Mouse (Mus musculus): ENCODE data around the gene Usp7.
"Not testable (repeated sequence)": the region's sequence is repeated elsewhere in the genome, so short reads cannot be mapped to it uniquely, and the experiment has no call there.

The Usp7 gene

DNA sequence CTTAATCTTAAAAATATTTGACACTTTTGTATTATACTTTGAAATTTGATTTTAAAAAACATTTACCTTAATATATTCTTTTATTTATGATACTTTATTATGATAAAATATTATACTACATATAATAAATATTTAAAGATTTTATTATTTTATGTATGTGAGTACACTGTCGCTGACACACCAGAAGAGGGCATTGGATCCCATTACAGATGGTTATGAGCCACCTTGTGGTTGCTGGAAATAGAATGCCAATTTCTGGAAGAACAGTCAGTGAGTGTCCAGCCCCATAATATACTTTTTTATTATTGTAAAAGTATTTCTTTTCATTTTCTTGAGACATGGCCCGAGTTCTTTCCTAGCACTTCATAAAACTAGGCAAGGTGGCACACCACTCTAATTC, 10.4 kb downstream of the Usp7 start:
- no peak for DNase-seq

DNA sequence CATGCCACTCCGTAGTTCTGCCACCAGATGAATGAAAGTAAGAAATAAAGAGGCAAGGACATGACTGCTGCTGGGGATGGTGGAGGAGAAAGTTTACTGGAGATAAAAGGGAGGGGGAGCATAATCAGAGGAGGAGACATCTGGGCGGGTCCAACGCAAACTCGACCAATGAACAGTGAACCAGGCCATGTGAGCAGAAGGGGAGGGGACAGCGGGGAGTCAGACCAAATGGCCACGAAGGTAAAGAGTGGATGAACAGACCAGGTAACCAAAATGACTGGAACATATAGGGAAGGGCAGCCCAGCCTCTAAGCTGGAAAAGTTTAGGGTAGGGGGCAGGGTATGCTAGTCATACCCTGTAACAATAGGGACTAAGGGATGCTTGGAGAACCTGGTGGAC, 10.9 kb downstream of the Usp7 start:
- DNase-seq: no peak

DNA sequence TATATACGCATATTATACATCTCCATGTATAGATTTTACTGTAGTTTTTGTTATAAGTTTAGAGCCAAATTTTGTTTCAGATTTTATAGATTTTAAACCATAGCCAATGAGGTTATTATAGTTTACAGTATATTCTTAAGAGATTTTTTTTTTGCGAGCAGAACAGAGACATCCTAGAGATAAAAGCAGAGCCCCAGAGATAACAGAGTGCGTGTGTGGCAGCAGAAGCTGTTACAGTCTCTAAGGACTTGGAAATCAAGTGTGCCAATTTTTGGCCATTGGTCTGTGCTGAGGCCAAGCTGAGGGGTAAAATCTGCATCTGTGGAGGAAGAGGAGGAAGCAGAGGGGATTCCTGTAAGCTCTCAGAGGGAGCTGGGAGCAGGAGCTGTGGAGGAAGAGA, 11.9 kb downstream of the Usp7 start:
- DNase-seq: no peak

DNA sequence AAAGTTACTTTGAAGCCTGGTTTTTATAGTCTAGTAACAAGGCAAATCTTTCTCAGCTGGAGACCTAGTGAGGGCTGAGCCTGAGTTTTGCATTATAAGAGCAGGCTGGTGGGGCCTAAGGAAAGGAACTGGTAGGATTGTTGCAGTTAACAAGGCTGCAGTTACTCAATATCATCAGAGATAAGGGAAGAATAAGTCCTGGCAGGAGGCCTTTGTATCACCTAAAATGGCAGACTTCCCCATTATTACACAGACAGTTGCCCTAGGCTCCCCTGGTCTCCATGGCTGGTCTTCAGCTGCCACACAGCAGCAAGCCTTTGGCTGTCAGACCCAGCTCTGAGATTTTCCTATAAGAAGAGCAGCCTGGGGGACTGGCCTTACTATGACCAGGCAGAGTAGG, 13.4 kb downstream of the Usp7 start:
- no peak for DNase-seq

DNA sequence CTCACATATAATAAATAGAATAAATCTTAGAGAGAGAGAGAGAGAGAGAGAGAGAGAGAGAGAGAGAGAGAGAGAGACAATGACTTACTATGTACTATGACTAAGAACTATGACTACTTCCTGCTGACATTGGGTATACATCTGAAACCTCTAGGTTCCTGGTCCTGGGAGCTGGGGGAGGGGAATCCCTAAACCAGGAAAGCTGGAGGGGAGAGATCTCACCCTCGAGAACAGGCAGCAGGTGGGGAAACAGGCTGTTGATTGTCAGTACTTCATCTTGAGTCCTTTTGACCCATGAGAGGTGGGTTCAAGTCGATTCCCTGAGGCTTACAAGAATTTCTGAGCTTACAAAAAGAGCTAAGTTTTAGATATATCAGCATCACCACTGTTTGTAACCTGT, 14.9 kb downstream of the Usp7 start:
- no peak for DNase-seq

DNA sequence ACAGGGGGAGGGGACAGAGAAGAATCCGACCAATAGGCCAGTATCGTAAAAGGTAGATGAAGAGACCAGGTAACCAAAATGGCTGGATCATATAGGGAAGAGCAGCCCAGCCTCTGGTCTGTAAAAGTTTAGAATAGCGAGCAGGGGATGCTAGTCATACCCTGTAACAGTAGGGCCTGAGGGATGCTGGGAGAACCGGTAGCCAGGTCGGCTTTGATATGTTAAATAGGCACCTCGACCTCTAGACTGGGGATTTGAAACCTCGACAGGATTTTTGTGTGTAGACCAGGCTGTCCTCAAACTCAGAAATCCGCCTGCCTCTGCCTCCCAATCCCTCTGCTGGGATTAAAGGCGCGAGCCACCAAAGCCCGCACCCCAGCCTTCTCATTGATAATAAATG, 15.5 kb downstream of the Usp7 start:
- DNase-seq: no peak

DNA sequence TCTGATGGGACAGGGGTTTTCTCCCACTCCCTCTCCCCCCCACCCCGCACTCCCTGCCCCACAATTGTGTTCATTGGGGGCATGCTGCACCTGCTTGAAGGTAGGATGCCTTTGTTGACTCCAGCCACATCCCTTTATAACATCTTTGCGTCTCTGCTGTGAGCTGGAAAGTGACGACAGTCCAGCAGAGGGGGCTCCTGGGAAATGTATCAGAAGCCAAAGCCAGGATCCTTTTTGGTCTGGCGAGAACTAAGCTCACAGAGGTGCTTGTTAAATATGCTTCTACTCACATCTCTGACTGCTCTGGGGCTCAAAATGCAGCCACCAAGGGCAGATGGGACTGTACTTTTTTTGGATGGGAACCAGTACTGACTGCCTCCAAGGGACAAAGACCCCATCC, 21.0 kb downstream of the Usp7 start:
- DNase-seq: no peak

DNA sequence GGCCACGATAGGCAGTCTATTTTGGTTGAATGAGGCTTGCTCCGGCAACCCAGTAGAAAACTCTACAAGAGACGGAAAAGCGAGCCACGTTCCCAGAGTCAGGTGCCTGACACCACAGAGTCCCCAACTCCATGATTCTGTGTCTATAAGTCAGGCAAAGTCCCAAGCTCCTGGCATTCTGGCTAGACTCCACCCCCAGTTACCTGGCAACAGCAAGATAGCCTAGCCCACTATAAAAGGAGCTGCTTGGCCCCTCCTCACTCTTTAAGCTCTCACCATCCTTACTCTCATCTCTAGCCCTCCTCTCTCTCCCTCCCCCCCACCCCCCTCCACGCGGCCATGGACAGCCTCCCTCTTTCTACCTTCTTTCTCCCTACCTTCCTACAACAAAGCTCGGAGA, 21.8 kb downstream of the Usp7 start:
- not testable (repeated sequence) for DNase-seq

DNA sequence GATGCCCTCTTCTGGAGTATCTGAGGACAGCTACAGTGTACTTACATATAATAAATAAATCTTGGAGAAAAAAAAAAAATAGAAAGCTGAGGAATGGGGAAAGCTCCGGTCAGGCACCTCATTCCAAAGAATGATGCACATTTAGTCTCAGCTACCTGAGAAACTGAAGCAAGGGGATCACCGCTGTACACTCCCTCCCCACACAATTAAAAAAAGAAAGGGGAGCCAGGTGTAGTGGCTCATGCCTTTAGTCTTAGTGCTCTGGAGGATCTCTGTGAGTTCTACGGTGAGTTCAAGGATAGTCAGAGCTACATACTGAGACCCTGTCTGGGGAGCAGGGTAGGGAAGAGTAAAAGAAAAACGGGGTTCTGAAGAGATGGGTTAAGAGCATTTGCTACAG, 22.6 kb downstream of the Usp7 start:
- no peak for DNase-seq

DNA sequence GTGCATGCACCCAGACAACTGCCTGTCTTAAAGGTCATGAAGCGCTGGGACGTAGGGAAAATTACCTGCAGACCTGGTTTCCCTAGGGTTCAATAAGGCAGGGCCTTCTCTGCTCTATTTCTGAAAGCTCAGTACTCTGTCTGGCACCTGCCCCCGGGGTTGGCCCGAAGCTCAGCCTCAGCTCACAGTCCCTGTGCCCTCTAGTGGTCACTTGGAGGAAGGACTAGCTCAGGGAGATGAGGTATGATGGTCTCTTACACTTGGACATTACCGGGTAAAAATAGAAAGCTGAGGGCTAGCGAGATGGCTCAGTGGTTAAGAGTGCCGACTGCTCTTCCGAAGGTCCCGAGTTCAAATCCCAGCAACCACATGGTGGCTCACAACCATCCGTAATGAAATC, 23.0 kb downstream of the Usp7 start:
- DNase-seq: peak; percentile 77 to 78

DNA sequence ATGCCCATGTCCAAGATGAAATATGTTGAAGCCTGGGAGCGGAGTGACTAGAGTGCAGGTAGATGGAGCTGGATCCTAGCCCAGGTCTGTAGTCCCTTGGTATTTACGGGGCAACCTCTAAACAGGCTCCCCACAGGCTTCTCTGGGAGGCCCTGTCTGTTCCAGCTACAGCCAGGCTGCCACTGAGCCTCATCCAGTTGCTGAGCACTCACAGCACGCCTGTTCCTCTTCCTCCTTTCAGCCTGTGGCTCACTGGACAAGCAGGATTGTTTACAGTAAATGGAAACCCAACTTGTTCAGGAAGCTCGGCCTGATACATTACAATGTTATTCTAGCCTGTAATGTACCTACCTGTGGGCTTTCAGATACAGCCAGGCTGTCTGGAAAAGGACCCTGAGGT, 23.5 kb downstream of the Usp7 start:
- no peak for DNase-seq

DNA sequence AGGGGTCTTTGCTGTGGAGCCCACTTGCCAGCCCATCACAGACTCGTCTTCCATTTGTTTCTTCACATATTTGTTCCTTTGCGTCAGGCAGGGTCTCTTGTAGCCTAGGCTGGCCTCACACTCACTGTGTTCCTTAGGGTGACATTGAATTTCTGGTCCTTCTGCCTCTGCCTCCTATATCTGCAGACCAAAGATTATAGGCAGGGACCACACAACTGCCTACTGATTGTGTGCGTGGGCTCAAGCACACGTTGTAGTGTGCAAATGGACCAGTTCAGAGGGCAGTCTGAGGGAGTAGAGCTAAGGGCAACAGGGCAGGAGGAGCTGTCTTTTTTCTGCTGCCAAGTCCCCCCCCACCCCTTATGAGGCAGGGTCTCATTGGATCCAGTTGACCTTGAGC, 24.0 kb downstream of the Usp7 start:
- DNase-seq: no peak

DNA sequence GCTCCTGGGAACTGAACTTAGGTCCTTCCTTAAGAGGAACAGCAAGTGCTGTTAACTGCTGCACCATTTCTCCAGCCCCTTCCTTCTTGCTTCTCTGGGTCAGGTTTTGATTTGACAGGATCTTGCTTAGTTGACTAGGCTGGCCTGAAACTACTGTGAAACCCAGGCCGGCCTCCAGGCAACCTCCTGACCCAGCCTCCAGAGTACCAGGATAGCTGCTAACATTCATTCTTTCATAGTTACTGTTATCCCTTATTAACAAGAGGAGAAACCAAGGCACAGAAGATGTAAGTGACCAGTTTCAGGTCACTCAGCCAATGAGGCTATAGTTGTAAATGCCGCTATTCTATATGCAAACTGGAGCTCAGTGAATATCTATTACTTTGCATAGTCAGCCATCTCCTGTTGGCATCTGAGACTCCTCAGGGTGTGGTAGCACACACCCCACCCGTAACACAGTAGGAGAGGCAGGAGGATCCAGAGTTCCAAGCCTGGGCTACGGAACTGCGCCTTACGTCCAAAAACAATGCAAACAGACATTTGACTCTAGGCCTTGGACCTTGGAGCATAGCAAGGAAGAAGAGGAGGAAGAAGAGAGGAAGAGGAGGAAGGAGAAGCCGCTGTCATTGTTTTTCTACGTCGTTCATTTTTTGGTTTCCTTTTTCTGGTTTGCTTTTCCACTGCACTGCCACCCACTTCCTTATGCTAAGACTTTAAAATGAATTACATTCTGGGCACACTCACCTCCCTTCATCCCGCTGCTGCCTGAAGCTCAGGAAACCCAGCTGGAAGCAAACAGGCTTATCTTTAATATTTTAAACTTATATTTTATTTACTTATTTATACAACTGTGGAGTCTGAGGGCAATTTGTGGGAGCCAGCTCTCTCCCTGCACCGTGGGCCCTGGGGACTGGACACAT, 24.7 kb downstream of the Usp7 start:
- DNase-seq: no peak

DNA sequence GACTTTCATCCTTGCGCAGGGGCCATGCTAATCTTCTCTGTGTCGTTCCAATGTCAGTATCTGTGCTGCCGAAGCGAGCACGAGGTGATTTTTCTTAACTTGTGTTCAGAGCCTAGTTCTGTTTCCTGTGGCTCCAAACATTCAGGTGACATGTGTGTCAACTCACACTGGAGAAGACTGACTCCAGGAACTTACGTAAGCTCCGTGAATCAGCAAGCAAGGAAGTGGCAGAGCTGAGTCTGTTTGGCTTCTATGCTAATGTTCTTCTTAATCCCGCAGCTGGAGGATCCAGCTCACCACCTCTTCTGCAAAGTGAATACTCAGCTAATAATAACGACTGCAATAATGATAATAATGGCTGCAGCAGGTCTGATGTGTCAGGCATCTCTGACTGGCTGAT, 25.9 kb downstream of the Usp7 start:
- DNase-seq: no peak

DNA sequence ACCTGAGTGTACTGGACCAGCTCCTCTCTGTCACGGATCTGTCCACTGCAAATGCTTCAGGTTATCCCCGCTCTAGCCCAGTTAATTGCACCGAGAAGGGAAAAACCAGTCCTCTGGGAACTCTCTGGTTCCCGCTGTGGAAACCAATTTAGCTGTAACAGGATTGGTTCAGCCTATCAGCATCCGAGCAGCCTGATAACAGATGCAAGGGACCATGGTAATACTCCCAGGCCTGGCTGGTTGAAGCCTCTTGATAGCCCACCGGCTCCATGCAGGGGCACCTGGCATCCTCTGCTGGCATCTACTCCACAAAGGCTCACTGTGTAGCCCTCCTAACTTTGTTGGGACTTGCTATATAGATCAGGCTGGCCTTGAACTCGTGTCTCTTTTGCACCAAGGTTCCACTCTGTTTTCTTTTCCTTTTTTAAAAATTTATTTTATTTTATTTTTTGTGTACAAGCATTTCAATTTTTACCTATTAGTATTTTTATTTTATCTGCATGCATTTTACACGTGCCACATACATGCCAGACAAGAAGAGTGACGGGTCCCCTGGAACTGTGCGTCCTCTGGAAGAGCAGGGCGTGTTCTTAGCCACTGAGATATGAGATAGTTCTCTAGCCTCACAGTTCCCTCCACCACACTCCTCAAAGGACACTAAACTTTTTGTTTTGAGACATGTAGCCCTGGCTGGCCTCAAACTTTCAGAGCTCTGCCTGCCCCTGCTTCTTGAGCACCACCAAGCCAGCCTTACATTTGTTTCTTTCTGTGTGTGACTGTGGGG, 27.8 kb downstream of the Usp7 start:
- DNase-seq: no peak

DNA sequence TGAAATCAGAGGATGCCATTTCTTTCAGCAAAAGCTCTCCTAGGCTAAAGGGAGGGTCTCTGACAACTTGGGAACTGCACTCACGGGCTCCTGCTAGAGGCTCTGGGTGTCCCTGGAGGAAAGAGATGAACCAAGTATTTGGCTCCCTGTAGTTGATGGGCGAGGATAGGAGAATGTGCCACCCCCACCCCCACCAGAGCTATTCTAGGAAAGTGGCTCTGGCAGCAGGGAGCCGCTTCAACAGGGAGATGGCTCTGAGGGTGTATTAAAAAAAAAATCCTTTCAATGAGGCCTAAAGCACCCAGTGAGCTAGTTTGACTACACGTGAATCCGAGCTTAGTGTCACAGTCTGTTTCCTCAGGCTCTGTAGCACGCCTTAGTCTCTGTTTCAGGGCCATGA, 29.1 kb downstream of the Usp7 start:
- DNase-seq: no peak

DNA sequence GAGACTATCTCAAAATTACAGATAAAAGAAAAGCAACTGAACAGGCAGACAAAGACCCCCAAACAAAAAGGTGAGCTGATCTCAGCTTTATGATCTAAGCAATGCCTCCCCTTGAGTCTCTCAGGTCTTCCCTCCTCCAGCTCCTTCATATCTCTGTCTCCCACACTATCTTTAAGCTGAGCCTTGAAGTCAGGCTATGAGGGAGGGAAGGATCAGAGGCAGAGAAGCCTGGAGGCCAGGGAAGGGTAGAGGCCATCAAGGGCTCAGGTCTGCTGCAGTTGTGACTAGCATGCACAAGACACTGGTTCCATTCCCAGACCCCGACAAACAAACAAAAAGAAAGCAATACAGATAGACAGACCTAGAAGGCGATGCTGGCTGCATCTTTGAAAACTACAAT, 30.2 kb downstream of the Usp7 start:
- no peak for DNase-seq

DNA sequence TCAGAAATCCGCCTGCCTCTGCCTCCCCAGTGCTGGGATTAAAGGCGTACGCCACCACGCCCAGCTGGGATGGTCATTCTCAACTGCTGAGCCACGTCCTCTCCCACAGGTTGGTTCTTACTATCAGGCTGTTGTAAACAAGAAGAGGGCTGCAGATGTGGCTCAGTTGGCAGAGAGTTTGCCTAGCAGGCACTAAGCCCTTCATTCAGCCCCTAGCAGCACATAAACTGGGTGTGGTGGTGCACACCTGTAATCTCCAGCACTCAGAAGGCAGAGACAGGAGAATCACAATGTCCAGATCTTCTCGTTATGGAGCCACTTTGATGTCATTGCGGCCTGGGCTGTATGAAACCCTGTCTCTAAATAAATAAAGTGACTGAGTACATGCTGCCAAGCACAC, 31.1 kb downstream of the Usp7 start:
- DNase-seq: no peak

DNA sequence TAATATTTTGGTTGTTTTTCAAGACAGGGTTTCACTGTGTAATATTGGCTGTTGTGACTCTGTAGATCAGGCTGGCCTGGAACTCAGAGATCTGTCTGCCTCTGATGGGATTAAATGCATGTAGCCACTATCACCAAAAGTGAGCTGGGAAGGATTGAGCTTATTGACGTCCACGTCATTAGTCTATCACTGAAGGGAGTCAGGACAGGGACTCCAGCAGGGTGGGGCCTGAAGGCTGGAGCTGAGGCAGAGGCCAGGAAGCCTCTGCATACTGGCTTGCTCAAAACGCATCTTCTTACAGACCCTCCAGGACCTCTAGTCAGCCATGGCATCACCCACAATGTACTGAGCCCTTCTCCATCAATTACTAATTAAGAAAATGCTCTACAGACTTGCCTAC, 33.1 kb downstream of the Usp7 start:
- DNase-seq: no peak

DNA sequence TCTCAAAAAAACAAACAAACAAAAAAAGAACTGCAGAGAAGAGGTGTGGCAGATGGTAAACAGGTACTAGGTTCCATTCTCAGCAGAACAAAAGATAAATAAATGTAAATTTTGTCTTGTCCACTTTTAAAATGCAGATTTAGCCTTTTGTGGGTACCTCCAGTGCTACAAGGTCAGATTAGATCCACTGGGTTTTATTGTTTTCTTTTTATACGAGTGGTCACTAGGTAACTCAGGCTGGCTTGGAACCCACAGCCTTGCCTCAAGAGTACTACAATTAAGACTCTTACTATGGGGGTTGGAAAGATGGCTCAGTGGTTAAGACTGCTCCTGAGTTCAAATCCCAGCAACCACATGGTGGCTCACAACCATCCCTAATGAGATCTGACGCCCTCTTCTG, 33.9 kb downstream of the Usp7 start:
- no peak for DNase-seq

DNA sequence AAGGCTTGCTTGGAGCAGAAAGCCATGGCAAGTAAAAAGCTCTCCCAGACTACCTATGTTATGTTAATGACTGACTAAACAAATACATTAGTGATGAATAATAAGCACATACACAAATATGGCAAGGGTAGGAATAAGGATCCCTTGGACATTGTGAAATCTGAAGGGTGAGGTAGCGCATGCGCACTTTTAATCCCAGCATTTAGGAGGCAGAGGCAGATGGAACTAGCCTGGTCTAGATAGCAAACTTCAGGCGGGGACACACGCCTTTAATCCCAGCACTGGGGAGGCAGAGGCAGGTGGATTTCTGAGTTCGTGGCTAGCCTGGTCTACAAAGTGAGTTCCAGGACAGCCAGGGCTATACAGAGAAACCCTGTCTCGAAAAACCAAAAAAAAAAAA, 34.5 kb downstream of the Usp7 start:
- not testable (repeated sequence) for DNase-seq

DNA sequence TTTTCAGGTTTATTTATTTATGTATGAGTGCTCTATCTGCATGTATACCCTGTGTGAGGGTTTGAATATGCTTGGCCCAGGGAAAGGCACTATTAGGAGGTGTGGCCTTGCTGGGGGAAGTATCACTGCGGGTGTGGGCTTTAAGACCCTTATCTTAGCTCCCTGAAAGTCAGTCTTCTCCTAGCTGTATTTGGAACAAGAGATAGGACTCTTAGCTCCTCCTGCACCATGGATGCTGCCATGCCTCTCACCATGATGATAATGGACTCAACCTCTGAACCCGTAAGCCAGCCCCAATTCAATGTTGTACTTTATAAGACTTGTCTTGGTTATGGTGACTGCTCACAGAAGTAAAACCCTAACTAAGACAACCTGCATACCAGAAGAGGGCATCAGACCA, 39.8 kb downstream of the Usp7 start:
- no peak for DNase-seq

DNA sequence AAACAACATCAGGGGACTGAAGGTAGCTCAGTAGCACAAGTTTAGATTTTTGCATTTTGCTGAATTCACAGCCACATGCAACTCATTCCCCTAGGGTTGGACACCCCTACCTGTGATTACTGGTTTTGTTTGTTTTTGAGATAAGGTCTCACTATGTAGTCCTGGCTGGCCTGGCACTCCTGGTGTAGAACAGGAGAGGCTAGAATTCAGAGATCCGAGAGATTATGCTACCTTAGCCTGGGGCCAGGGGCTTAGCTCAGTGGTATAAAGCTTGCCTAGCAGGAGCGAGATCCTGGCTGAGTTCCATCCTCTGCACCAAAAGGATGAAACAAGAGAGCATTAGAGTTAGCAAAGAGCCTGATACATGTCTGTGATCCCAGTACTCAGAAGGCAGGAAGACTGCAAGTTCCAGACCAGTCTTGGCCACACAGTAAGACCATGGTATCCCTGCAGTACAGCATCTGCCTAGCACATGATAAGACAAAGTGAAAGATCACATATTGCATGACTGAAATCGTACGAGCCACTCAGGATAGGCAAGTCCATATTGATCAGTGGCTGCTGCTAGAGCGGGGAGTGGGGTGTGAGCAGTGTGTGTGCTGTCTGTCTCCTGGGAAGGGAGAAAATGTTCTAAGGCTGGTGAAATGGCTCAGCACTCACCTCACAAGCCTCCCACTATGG, 40.4 kb downstream of the Usp7 start:
- DNase-seq: no peak

DNA sequence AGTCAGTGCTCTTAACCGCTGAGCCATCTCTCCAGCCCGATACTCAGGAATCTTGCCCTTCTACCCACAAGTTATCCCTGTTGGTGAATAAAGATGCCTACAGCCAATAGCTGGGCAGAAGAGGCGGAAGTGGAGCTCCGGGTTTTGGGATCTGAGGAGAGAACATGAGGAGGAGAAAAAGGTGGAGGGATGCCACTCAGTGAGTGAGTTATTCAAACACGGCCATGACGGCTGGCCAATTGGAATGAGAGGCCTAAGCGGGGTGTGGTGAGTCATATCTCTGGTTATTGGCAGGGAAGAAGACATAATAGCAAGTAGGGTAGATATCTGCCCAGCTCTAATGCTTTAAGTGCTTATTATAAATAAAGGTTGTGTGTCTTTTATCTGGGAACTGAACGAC, 43.2 kb downstream of the Usp7 start:
- DNase-seq: no peak

Measured in B cell, adult 2 months (primary cell).